Mouse (Mus musculus): ENCODE measurements at regions not wholly inside any gene's neighbourhood (a gene's known extent, or its start where the extent isn't known, plus 50 kb on each side); places are given as distances from the start of the nearest gene placed in this dataset.

DNA sequence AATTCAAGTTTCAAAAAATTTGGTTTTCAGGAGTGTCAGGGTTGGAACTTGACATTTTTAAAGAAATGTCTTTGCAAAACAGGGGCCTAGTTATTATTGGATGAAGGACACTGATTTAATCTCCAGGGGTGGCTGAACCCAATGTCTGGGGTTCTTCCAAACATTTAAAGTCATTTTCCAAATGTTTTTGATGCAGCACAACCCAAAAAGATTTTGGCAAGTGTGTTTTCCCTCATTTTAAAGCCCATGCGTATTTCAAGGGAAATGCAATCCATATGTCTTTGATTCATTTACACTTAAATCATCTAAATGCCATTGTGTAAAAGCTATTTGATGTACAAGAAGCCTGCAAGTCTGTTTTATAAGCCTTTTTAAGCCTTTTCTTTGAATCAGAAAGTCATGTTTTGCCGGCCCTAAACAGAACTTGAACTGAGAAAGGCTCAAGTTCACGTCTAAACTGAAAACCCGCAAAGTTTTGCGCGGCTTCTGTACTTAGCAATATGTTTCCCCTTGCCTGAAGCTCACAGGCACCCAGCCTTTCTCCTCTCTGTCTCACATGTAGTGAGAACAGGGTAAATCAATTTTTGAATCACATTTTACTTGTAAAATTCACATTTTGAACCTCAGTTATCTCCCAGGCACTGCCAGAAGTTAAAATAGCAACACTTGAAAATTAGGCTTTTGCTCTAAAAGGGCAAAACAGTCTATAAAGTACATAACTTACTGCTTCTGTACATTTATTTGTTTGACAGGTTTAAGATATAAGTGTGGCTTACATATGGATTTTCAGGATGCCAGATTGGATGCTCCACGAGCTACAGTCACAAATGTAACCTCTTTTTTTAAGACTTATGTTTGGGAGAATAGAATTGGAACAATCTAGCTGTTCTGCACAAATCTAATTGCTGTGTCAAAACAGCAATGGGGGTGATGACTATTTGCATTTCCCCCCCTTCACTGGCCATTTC is 370.9 kb upstream of the Mef2c start:
- TF ChIP-seq MAX (IDR thresholded peaks at IDR 0.05; ENCODE audit: low read depth) = no peak
- no peak for TF ChIP-seq E2F4 (IDR thresholded peaks at IDR 0.05; ENCODE audit: insufficient read depth)
- no peak for TF ChIP-seq POLR2A (IDR thresholded peaks at IDR 0.05; ENCODE audit: insufficient read length, low read depth)
- TF ChIP-seq MYOD1 (IDR thresholded peaks at IDR 0.05; ENCODE audit: control insufficient read depth in 1 of 3, insufficient read length in 2 of 3, low read depth in 2 of 3) = no peak
- no peak for TF ChIP-seq CEBPB (IDR thresholded peaks at IDR 0.05; ENCODE audit: insufficient read depth, poor library complexity, severe bottlenecking)
- TF ChIP-seq TCF12 (IDR thresholded peaks at IDR 0.05; ENCODE audit: insufficient read depth, poor library complexity, severe bottlenecking) = no peak
- no peak for TF ChIP-seq USF1 (IDR thresholded peaks at IDR 0.05; ENCODE audit: low read depth)
- TF ChIP-seq POLR2AphosphoS2 (IDR thresholded peaks at IDR 0.05; ENCODE audit: insufficient read length, low read depth) = no peak
- no peak for TF ChIP-seq MYOG (IDR thresholded peaks at IDR 0.05; ENCODE audit: control insufficient read depth in 1 of 3, insufficient read depth in 1 of 3, insufficient read length in 2 of 3, low read depth in 2 of 3)
